Mouse (Mus musculus): ENCODE data around the gene Jup. TPM values are rescaled to one million over a fixed set of nuclear protein-coding genes. Genes with fewer than 3 reads are reported as not detected.

Gene Jup
- polyA plus RNA-seq, 1 experiment, result 0.29 TPM

DNA sequence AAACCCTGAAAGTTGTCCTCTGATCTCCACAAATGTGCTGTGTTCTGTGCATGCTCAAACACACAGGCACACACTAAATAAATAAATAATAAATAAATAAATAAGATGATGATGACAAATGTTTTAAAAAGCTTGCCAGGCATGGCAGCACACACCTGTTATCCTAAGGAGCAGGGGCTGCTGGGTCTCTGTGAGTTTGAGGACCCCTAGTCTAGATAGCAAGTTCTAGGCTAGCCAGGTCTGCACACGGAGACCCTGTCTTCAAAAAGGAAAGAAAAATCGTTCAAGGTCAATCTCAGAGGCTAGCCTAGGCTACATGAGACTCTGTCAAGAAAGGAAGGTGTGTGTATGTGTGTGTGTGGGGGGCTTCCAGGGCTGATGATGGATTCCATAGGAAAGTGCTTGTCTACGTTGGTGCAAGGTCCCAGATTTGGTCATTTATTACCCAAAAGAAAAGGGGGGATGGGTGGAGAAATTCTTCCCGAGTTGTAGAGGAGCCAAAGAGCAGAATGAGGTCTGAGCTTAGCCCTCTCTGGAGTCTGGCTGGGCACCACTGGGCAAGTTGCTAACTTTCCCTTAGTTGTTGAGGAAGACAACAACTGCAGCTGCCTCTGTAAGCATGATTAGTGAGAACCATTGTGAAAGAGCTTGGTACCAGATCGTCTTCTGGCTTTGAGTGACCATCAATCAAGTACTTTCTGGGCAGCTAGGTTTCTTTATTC lies 3.0 kb downstream of the Jup start:
- no peaks in the 10 kb centered on the region for H3K9me3 ChIP-seq (ENCODE audit: control insufficient read depth, low read length)
- no peak overlapping the region for H3K4me3 ChIP-seq (replicated peaks)
- H3K36me3 ChIP-seq (ENCODE audit: control insufficient read depth), result no peaks in the 10 kb centered on the region
- peaks cover 17% of the 10 kb centered on the region for H3K4me1 ChIP-seq (ENCODE audit: control insufficient read depth)
- TF ChIP-seq GATA1 (IDR thresholded peaks at IDR 0.05; ENCODE audit: low read length) (no peak), TAL1 (IDR thresholded peaks at IDR 0.05; ENCODE audit: low read length) (no peak)
- H3K27me3 ChIP-seq (ENCODE audit: control insufficient read depth), result peaks cover 48% of the 10 kb centered on the region

DNA sequence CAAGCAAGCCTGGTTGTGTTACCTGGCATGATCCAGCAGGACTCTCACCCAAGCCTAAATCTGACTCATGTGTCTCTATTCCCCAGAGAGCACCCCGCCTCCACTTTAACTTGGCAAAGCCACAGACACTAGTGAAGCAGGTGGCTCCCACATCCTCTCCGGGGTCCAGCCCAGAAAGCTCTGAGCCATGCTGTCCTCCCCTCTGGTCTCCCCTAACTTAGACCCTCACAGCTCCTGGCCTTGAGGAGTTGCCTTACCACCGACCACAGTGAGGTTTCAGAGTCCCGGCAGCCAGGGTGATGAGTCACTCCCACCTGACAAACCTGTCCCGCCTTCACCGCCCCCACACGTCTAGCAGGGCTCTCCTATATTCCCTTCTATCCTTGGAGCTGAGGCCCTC lies 3.8 kb downstream of the Jup start:
- no peaks in the 10 kb centered on the region for H3K9me3 ChIP-seq (ENCODE audit: control insufficient read depth, low read length)
- H3K36me3 ChIP-seq (ENCODE audit: control insufficient read depth), result no peaks in the 10 kb centered on the region
- TF ChIP-seq GATA1 (IDR thresholded peaks at IDR 0.05; ENCODE audit: low read length), result no peak
- no peak for TF ChIP-seq TAL1 (IDR thresholded peaks at IDR 0.05; ENCODE audit: low read length)
- H3K4me3 ChIP-seq (replicated peaks), result no peak overlapping the region
- peaks cover 17% of the 10 kb centered on the region for H3K4me1 ChIP-seq (ENCODE audit: control insufficient read depth)
- peaks cover 48% of the 10 kb centered on the region for H3K27me3 ChIP-seq (ENCODE audit: control insufficient read depth)

DNA sequence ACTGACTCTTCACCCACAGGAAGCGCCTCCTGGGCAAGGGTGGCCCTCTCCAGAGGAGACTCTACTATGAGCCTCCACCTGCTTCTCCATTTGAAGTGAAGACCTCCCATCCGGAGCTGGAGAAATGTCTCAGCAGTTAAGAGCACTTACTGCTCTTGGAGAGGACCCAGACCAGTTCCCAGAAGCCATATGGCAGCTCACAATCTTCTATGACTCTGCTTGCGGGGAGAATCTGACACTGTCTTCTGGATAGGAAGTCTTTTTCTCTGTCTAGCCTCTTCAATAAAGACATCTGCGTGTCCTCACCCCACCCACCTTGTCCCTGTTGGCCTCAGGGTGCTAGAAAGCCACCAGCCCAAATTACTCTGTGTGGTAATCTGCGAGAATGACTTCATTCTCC lies 4.6 kb downstream of the Jup start:
- TF ChIP-seq TAL1 (IDR thresholded peaks at IDR 0.05; ENCODE audit: low read length), result no peak
- TF ChIP-seq GATA1 (IDR thresholded peaks at IDR 0.05; ENCODE audit: low read length), result no peak
- Histone ChIP-seq H3K36me3 (ENCODE audit: control insufficient read depth) (no peaks in the 10 kb centered on the region), H3K27me3 (ENCODE audit: control insufficient read depth) (peaks cover 46% of the 10 kb centered on the region), H3K4me1 (ENCODE audit: control insufficient read depth) (peaks cover 16% of the 10 kb centered on the region), H3K9me3 (ENCODE audit: control insufficient read depth, low read length) (no peaks in the 10 kb centered on the region), H3K4me3 (replicated peaks) (no peak overlapping the region)

DNA sequence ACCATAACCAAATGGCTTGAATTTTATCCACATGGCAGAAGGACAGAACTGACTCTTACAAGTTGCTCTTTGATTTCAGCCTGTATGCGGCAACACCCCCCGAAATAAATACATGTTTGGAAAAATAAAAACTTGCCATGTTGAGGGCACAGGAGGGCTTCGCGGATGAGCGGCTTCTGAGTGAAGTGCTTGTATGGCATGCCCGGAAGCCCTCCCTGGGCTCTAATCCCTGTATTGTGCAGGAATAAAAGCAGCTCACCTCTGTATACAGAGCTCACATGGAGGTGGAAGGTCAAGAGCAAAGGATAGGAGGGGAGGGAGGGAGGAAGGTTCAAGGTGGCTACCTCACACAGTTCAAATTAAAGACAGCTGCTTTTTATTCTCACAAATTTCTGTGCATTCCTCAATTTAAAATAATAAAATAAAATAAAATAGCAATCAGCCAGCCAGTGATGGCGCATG lies 5.6 kb downstream of the Jup start:
- no peaks in the 10 kb centered on the region for H3K36me3 ChIP-seq (ENCODE audit: control insufficient read depth)
- no peak overlapping the region for H3K4me3 ChIP-seq (replicated peaks)
- peaks cover 5% of the 10 kb centered on the region for H3K4me1 ChIP-seq (ENCODE audit: control insufficient read depth)
- no peak for TF ChIP-seq TAL1 (IDR thresholded peaks at IDR 0.05; ENCODE audit: low read length)
- no peak for TF ChIP-seq GATA1 (IDR thresholded peaks at IDR 0.05; ENCODE audit: low read length)
- no peaks in the 10 kb centered on the region for H3K9me3 ChIP-seq (ENCODE audit: control insufficient read depth, low read length)
- peaks cover 35% of the 10 kb centered on the region for H3K27me3 ChIP-seq (ENCODE audit: control insufficient read depth)

DNA sequence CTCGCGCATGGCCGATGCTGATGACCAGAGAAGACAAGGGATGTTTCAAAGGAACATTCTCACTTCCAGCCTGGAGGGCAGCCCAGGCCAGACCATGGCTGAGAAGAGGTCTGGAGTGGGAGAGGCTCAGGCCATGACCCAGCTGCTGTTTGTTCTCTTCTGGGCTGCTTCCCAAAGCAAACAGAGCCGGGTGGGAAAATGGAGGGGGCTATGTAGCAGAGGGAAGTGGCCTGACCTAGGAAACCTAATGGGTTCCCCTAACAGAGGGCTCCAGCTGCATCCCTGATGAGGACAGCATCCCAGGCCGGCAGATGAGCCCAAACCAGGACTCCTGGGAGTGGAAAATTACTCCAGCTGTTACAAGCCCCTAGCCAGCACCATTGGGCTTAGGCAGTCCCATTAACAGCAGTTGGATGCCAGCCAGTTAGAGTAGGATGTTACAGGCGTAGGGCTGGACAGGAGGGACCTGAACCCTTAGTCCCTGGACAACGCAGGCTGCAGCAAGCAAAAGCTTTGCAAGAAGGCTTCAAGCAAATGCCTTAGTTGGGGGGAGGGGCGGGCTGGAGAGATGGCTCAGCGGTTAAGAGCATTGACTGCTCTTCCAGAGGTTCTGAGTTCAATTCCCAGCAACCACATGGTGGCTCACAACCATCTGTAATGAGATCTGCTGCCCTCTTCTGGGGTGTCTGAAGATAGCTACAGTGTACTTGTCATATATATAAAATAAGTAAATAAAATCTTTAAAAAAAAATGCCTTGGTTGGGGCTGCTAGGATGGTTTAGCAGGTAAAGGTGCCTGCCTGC lies 6.3 kb downstream of the Jup start:
- Histone ChIP-seq H3K36me3 (ENCODE audit: control insufficient read depth) (no peaks in the 10 kb centered on the region), H3K4me3 (replicated peaks) (no peak overlapping the region), H3K4me1 (ENCODE audit: control insufficient read depth) (peaks cover 3% of the 10 kb centered on the region), H3K9me3 (ENCODE audit: control insufficient read depth, low read length) (no peaks in the 10 kb centered on the region), H3K27me3 (ENCODE audit: control insufficient read depth) (peaks cover 29% of the 10 kb centered on the region)
- TF ChIP-seq TAL1 (IDR thresholded peaks at IDR 0.05; ENCODE audit: low read length) (no peak), GATA1 (IDR thresholded peaks at IDR 0.05; ENCODE audit: low read length) (no peak)

DNA sequence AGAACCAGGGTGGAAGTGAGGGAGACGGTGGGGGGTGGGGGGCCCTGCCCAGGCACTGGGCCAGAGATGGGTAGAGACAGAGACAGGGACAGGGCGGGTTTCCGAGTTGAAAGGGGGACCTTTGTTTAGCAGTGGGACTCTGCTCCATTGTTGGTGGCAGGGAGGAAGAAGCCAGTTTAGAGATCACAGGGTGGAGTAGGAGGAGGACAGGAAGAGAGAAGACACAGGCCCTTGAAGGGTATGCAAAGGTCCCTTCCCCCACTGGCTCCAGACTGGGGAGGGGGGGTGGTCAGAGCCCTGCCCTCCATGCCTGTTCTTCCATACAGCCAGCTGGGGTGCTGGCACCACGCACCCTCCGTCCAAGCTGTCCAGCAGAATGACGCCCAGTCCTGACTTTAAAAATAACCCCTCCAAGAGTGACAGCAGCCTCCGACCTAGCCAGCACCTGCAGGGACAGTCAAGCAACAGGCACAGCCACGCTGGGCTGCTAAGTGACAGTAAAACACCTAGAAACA lies 7.6 kb downstream of the Jup start:
- H3K4me3 ChIP-seq (replicated peaks), result no peak overlapping the region
- no peaks in the 10 kb centered on the region; the same call in 1 of the 2 replicates for H3K36me3 ChIP-seq (ENCODE audit: control insufficient read depth)
- no peaks in the 10 kb centered on the region for H3K9me3 ChIP-seq (ENCODE audit: control insufficient read depth, low read length)
- TF ChIP-seq TAL1 (IDR thresholded peaks at IDR 0.05; ENCODE audit: low read length) (no peak), GATA1 (IDR thresholded peaks at IDR 0.05; ENCODE audit: low read length) (no peak)
- peaks cover 16% of the 10 kb centered on the region for H3K27me3 ChIP-seq (ENCODE audit: control insufficient read depth)
- H3K4me1 ChIP-seq (ENCODE audit: control insufficient read depth), result no peaks in the 10 kb centered on the region

DNA sequence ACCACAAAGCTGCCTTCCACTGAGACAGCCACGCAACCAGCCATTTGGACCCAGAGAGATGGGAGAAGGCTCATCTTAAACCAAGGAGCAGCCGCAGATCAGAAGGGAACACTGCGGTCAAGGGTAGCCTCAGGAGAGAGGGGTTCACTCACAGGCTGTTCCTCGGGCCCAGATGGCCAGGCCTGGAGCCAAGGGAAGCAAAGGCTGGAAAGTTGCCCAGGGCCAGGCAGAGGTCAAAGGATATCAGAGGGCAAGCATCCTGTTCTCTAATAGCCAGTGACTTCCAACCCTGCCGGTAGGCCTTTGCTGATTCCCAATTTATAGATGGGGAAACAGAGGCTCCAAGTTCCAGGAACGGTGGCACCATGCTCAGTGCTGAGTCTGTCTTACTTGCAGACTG lies 9.0 kb downstream of the Jup start:
- H3K27me3 ChIP-seq (ENCODE audit: control insufficient read depth), result peaks cover 3% of the 10 kb centered on the region
- TF ChIP-seq GATA1 (IDR thresholded peaks at IDR 0.05; ENCODE audit: low read length) (no peak), TAL1 (IDR thresholded peaks at IDR 0.05; ENCODE audit: low read length) (no peak)
- no peaks in the 10 kb centered on the region; the same call in 1 of the 2 replicates for H3K36me3 ChIP-seq (ENCODE audit: control insufficient read depth)
- no peak overlapping the region for H3K4me3 ChIP-seq (replicated peaks)
- no peaks in the 10 kb centered on the region for H3K9me3 ChIP-seq (ENCODE audit: control insufficient read depth, low read length)
- H3K4me1 ChIP-seq (ENCODE audit: control insufficient read depth), result no peaks in the 10 kb centered on the region

DNA sequence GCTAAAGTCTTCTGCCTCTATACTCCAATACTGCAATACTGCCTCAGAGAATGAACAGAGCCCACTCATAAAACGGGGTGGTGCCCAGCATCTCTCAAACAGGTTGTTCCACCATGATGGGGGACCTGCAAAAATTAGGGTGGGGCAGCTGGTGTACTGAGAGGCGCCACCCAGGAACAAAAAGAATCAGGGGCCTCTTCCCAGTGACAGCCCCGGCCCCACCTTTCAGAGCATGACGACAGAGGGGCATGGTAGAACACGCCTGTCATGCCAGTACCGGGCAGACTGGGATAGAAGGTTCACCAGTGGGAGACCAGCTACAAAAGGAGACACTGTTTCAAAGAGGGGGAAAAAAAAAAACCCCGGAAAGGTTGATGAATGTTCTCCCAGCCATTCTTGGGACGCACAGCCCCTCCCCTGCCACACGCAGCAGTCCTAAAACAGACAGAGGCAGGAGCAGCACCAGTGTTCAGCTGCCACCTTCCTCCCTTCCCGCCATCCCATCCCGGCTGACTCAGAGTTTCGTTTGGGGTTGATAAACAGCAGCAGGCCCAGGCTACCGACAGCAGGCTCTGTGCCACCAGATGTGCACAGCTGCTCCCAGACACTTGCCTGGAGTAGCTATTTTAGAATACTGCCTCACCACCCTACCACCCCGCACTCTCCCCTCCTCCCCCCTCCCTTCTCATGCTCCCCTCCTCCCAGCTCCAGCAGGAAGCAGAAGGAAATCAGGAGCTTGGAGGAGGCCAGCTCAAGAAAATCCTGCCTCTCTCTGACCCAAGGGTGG lies 9.8 kb downstream of the Jup start:
- TF ChIP-seq TAL1 (IDR thresholded peaks at IDR 0.05; ENCODE audit: low read length) (no peak), GATA1 (IDR thresholded peaks at IDR 0.05; ENCODE audit: low read length) (no peak)
- no peaks in the 10 kb centered on the region for H3K9me3 ChIP-seq (ENCODE audit: control insufficient read depth, low read length)
- no peaks in the 10 kb centered on the region for H3K4me1 ChIP-seq (ENCODE audit: control insufficient read depth)
- no peaks in the 10 kb centered on the region; the same call in 1 of the 2 replicates for H3K27me3 ChIP-seq (ENCODE audit: control insufficient read depth)
- H3K36me3 ChIP-seq (ENCODE audit: control insufficient read depth), result peaks cover 6% of the 10 kb centered on the region; the same call in 1 of the 2 replicates
- no peak overlapping the region for H3K4me3 ChIP-seq (replicated peaks)

Data from erythroblast, embryonic 14.5 days (primary cell).